Mouse (Mus musculus) kidney, adult 9 months (tissue): ENCODE data around the gene Cdk6.
"Not testable (repeated sequence)": the region's sequence is repeated elsewhere in the genome, so short reads cannot be mapped to it uniquely, and the experiment has no call there.

Experiments used
- DNase-seq: peaks from one replicate; pipeline ENCODE4 v3.0.0; 2022

Gene Cdk6

GRCm38 (mm10) chr5:3341111-3341911 lies at the start of gene Cdk6:
Gene Cdk6, plus strand, starts transcription at chr5:3341485.
- DNase-seq: peak; percentile 44

GRCm38 (mm10) chr5:3293666-3294065 lies 47.6 kb upstream of the Cdk6 start:
- DNase-seq: no peak

GRCm38 (mm10) chr5:3300801-3301457 lies 40.4 kb upstream of the Cdk6 start:
- no peak for DNase-seq

- no peak for DNase-seq
Observed at GRCm38 (mm10) chr5:3301535-3301934, 39.8 kb upstream of the Cdk6 start.

- DNase-seq: no peak
Observed at GRCm38 (mm10) chr5:3303876-3304275, 37.4 kb upstream of the Cdk6 start.

- DNase-seq: no peak
Observed at GRCm38 (mm10) chr5:3306146-3306545, 35.1 kb upstream of the Cdk6 start.

GRCm38 (mm10) chr5:3309122-3309521 lies 32.2 kb upstream of the Cdk6 start:
- DNase-seq: no peak

GRCm38 (mm10) chr5:3309587-3309986 lies 31.7 kb upstream of the Cdk6 start:
- no peak for DNase-seq

GRCm38 (mm10) chr5:3311156-3311555 lies 30.1 kb upstream of the Cdk6 start:
- DNase-seq: not testable (repeated sequence)

- not testable (repeated sequence) for DNase-seq
Observed at GRCm38 (mm10) chr5:3317724-3318123, 23.6 kb upstream of the Cdk6 start.

GRCm38 (mm10) chr5:3320225-3320624 lies 21.1 kb upstream of the Cdk6 start:
- no peak for DNase-seq

- peak; percentile 46 for DNase-seq
Observed at GRCm38 (mm10) chr5:3322052-3322451, 19.2 kb upstream of the Cdk6 start.

GRCm38 (mm10) chr5:3324116-3324515 lies 17.2 kb upstream of the Cdk6 start:
- DNase-seq: no peak

GRCm38 (mm10) chr5:3329361-3329760 lies 11.9 kb upstream of the Cdk6 start:
- DNase-seq: no peak

- DNase-seq: no peak
Observed at GRCm38 (mm10) chr5:3330932-3331331, 10.4 kb upstream of the Cdk6 start.

- DNase-seq: not testable (repeated sequence)
Observed at GRCm38 (mm10) chr5:3333019-3333418, 8.3 kb upstream of the Cdk6 start.

- peak; percentile 13 for DNase-seq
Observed at GRCm38 (mm10) chr5:3340340-3341058, 786 bp upstream of the Cdk6 start.

- peak; percentile 68 for DNase-seq
Observed at GRCm38 (mm10) chr5:3341931-3342770, 866 bp downstream of the Cdk6 start.

GRCm38 (mm10) chr5:3342771-3343565 lies 1.7 kb downstream of the Cdk6 start:
- DNase-seq: peak; percentile 59

GRCm38 (mm10) chr5:3343566-3344080 lies 2.3 kb downstream of the Cdk6 start:
- DNase-seq: peak; percentile 66

- peak; percentile 93 for DNase-seq
Observed at GRCm38 (mm10) chr5:3344081-3344631, 2.9 kb downstream of the Cdk6 start.
